Mouse (Mus musculus) thymus, adult 2 months (tissue): ENCODE data around the gene Pidd1.

Experiments used
- CTCF ChIP-seq: fragments of 200-500 bp; IDR thresholded peaks from 2 replicates; pipeline ENCODE4 v1.5.1; 2012; ENCODE audit warnings: mild to moderate bottlenecking, control low read depth, low read length, moderate library complexity, borderline replicate concordance; ENCODE audit not compliant: control insufficient read depth, poor library complexity, insufficient read depth; ENCODE audit errors: extremely low read depth
- POLR2A ChIP-seq: fragments of 200-500 bp; IDR thresholded peaks from 2 replicates; pipeline ENCODE4 v1.6.1; 2012; ENCODE audit warnings: mild to moderate bottlenecking, low read length, control low read depth, moderate library complexity; ENCODE audit not compliant: control insufficient read depth, poor library complexity, insufficient read depth; ENCODE audit errors: extremely low read depth

DNA sequence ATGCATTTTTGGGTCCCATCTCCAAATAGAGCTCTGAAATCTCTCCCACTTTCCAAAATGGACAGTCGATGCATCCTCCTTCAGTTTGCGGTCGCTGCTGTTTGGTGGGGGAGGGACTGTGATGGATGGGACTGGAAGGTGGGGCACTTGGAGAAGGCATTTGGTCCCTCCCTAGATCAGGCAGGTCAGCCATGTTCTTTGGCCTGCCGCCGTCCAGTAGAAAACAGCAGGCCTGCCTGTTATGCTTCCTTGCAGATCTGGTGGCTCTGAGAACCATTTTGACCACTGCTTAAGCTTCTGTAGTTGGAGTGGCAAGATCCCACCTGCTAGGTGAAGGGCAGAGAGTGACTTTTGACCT is 24.3 kb upstream of the Pidd1 start:
- TF ChIP-seq POLR2A = no peak
- no peak for TF ChIP-seq CTCF
